Mouse (Mus musculus) thymus, postnatal 4 days (tissue): Measurements from ENCODE around the gene Bhlhe41.

Source experiments
- DNase-seq: peaks from one replicate; pipeline ENCODE4 v3.0.0; 2021

Gene Bhlhe41

GRCm38 (mm10) chr6:145830617-145831016, 34.7 kb downstream of the Bhlhe41 start:
- no peak for DNase-seq

GRCm38 (mm10) chr6:145830117-145830516, 35.2 kb downstream of the Bhlhe41 start:
- DNase-seq, result peak; percentile 80

GRCm38 (mm10) chr6:145829062-145829835, 36.1 kb downstream of the Bhlhe41 start:
- no peak for DNase-seq

- DNase-seq, result no peak
These were observed 39.1 kb downstream of the Bhlhe41 start for GRCm38 (mm10) chr6:145826305-145826704.

- DNase-seq, result no peak
These were observed 41.6 kb downstream of the Bhlhe41 start for GRCm38 (mm10) chr6:145823588-145824234.

- DNase-seq, result no peak
These were observed 42.3 kb downstream of the Bhlhe41 start for GRCm38 (mm10) chr6:145823103-145823502.

GRCm38 (mm10) chr6:145822218-145822617, 43.1 kb downstream of the Bhlhe41 start:
- DNase-seq, result no peak

- no peak for DNase-seq
These were observed 46.2 kb downstream of the Bhlhe41 start for GRCm38 (mm10) chr6:145819151-145819550.

GRCm38 (mm10) chr6:145815200-145815599, 50.2 kb downstream of the Bhlhe41 start:
- peak; percentile 29 for DNase-seq

GRCm38 (mm10) chr6:145811174-145811573, 54.2 kb downstream of the Bhlhe41 start:
- DNase-seq, result no peak

- DNase-seq, result no peak
These were observed 55.3 kb downstream of the Bhlhe41 start for GRCm38 (mm10) chr6:145810015-145810414.

- no peak for DNase-seq
These were observed 55.8 kb downstream of the Bhlhe41 start for GRCm38 (mm10) chr6:145809566-145809965.
